Mouse (Mus musculus): ENCODE results near the gene Btd.

The Btd gene

DNA sequence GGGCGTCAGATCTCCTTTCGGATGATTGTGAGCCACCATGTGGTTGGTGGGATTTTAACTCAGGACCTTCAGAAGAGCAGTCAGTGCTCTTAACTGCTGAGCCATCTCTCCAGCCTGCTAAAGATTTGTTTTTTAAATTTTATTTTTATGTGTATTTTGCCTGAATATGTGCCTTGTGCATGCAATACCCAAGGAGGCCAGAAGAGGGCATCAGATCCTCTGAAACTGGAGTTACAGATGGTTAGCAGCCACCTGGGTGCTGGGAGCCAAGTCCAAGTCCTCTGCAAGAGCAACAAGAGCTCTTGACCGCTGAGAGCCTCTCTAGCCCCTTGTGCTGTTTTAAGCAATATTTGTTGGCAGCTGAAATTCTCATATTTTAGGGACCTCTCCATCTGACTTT, 9.5 kb downstream of the Btd start:
- DNase-seq: no peak

- DNase-seq: no peak
Measured at GRCm38 (mm10) chr14:31651206-31651605, 10.4 kb downstream of the Btd start.

- no peak for DNase-seq
Measured at GRCm38 (mm10) chr14:31652106-31652505, 11.3 kb downstream of the Btd start.

GRCm38 (mm10) chr14:31652624-31653023, 11.8 kb downstream of the Btd start:
- DNase-seq: no peak

DNA sequence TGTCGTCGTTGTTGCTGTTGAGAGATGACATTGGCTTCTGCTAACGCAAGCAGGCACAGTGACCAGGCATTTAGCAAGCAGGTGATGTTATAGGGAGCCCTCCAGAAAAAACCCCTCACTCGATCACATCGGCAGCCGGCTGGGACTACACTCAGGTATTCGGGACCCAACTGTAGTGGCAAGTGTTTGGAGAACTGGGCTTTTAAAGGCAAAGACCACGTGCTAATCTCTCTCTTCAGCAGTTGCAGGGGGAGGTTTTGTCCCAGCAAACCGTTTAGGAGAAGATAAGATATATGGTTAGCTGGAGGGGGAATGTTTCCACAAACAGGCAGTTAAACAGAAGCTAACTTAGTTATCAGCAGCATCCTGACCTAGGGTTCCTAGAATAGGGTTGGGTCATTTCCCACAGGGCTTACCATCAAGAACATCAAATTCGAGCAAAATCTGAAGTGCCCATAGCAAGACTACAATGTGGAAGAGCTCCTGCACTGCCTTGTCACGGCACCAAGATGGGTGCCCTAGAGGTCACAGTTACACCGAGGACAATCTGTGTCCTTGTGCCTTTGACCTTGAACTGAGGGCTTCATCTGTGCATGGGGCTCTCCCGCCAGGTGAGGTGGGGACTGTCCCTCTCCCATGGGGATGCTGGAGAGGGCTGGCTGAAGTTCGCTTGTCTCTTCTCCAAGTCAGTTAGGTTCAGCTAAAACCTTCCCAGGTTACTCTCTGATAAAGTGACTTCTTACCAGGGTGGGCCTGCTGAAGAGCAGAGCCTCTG, 12.5 kb downstream of the Btd start:
- DNase-seq: no peak

DNA sequence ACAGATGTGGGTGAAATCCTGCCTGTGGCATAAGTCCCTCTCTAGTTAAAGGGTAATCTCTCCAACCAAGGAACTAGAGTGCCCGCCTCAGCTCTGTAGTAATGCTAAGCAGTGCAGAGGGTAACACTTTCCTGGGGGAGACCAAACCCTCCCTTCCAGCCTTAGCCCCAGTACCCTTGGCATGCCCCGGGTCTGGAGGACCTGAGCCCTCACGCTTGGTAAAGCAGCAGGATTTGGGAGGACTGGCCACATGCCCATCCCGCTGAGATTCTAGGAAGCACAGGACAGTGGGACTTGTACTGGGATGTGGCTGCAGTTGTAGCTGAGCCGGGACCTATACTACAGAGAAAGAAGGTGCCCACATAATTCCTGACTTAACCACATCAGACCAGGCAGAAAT, 14.0 kb downstream of the Btd start:
- DNase-seq: no peak

DNA sequence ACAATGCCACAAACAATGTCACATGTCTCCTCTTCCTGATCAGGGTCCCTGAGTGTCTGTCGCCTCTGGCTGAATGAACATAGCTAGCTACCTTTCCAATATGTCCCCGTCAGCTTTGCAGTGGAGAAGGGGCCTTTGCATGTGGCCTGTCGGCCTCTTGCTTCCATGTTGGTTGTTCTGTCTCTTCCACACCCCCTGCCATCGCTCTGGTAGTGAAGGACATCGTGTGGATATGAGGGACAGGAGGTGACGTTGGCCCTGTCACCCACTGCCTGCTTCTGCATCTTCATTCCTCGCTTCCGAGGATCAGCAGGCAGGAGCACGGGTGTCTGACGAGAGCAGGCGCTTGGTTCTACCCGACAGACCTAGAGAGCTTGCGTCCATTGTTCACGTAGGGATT, 14.6 kb downstream of the Btd start:
- no peak for DNase-seq

DNA sequence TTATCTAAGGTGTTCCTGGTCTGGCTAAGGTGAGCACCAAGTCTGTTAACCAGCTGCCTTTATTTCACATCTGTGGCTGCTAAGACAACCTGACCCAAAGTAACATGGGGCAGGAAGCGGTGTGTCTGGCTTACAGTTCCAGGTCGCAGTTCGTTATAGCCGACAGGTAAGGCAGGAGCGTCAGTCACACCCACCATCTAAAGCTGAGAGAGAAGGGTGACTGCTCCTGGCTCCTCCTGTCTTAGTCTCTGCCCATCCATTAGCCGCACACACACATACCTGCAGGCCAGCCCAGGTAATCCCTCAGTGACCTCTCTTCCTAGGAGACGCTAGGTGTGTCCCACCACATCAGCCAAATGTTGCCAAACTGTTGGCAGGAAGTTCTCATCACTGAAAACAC, 15.6 kb downstream of the Btd start:
- no peak for DNase-seq

GRCm38 (mm10) chr14:31656857-31657645, 16.2 kb downstream of the Btd start:
- peak; percentile 78 for DNase-seq

- DNase-seq: no peak
Measured at GRCm38 (mm10) chr14:31658126-31658680, 17.4 kb downstream of the Btd start.

DNA sequence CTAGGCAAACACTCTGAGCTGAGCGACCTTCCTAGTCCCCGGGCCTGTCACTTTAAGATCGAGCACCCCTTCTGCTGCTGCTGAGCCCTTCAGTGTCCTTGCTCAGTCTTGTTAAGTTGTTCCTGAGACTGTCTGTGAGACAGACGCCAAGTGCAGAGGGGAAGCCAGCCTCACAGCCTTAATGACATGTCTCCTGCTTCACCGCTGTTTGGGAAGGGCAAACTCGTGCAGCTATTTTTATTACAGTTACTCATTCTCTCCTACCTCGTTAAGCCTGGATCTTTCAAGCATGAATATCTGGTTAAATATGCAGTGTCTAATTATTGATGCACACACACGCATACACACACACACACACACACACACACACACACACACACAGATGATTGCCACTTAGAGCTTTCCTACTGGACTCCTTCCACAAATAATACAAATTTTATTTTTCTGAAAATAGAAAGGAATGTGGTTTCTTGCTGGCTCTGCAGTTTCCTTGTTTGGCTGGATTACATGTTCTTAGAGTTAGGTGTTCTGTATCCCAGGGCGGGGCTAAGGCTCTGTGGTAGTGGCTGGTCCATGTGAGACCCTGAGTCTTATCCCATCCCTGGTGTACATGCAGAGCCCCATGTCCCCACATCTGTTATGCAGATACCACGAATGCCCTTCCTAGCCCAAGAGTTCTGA, 18.8 kb downstream of the Btd start:
- no peak for DNase-seq

GRCm38 (mm10) chr14:31660312-31661093, 19.7 kb downstream of the Btd start:
- no peak for DNase-seq

DNA sequence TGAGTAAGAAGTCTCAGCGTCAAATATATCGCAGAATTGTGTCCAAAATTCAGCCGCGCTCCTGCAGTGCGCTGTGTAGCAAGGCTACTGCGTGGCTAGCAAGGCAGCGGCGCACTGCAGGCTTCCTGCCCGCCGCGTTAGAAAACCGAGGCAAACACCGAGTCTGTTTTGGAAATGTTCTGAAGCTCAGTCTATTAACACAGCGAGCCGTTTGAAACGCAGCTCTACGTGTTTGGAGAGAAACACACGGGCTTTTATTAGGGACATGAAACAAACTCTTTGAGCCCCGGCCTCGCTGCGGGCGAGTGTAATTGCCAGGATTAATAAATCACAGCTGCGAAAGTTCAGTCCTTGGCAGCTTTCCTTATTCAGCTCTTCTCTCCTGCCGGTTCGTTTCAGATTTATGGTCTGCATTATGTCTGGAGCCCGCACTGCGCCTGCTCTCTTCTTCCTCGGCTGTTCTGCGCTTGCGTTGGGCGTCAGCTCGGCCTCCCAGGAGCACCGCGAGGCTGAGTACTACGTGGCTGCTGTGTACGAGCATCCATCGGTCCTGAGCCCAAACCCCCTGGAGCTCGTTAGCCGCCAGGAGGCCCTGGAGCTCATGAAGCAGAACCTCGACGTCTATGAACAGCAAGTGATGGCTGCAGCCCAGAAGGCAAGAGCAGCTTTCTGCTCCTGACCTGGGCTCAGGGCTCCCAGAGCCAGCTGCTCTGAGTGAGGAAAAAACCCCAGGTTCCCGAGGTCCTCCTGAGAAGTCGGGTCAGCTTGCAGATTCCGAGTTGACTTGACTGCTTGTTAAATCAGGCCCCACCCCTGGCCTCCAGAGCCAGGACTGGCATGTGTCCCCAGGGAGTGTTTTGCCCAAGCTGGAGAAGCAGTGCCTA, 21.1 kb downstream of the Btd start:
- peak; percentile 92 for DNase-seq

DNA sequence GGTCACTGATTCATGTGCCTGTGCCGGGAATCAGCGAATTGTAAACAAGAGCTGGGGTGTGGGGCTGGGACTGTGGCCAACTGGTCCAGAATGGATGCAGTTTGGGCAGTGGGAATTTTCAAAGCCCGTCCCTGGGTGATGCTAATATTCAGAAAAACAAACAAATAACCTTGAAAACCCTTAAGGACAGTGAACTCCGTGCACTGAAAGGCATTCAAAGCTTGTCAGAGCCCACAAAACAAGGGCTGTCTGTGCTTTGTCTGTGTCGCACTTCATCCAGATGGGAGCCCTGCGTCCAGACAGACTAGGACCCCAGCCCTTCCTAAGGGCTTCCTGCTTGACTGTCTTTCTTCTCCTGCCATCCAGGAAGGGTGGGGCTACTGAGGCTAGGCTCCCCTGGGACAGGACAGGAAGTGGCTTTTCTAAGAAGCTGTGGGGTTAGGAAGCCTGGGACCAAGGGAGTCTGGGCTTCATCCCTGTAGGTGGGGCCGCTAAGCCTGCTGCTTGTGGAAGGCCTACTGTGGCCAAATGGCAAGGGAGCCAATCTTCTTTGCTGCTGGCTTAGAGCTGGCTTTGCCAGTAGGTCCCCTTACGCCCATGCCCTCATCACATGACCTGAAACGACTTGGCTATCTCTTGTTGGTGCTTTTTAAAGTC, 21.9 kb downstream of the Btd start:
- peak; percentile 73 for DNase-seq

DNA sequence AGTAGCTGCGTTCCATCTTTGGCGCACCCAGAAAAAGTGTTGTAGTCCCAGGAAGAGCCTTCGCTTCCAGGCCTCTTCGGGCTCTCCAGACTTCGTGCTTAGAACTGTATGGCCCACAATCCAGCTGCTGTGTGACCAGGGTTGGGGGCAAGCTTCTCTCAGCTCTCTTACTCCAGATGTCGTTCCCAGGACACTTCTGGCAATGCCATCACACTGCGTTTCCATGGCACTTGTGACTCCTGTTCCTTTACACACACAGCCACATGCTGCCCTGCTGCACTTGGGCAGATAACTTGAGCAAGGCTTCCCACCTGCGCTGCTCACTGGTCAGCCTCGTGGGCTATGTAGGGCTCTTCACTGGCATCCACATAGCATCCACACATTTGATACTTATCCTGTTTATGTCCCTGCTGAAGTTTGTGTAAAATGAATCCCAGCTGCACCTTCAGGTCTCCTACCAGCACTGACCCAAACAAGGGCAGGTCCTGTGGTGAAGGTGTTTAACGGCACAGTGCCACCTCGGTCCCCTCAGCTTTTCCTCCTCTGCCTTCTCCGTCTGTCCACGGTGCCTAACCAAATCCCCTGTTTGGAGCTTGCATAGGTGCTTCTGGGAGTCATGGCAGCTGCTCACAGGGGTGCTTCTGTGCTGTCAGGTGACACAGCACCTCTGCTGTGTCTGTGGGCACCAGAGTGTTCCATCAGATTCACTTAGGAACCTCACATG, 22.7 kb downstream of the Btd start:
- no peak for DNase-seq

DNA sequence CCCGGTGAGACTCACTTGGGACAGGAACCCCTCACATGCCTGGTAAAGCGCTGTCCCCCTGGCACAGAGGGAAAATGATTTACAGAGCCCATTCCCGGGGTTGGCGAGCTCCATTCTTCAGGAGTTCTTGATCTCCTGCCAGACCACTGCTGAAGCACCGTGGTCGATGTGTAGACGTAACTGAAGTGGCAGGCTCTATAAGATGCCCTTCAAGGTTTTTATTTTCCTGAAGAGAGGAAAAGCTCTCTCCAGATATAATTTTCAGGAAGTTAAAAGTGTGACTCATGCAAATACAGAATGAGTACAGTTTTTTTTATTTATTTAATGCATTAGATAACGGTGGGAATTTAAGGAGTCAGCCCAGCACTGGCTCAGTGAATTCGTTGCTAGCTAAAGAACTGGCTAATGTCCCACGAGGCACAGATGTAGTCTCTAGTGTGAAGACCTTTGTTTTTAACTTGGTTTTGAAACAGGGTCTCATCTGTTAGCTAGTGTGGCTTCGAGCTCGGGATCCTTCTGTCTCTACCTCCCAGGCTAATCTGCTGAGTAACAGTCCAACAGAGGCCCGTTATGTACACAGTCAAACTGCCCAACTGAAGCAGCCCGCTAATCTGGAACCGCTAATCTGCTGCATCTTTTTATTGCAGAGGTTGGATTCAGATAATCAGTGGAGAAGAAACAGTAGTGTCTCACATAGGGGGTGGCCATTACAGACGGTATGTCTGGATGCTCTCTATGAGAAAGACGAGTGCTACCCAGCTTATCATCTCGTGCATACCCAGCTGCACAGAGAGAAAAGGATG, 23.5 kb downstream of the Btd start:
- no peak for DNase-seq

- DNase-seq: no peak
Measured at GRCm38 (mm10) chr14:31664903-31665565, 24.2 kb downstream of the Btd start.

DNA sequence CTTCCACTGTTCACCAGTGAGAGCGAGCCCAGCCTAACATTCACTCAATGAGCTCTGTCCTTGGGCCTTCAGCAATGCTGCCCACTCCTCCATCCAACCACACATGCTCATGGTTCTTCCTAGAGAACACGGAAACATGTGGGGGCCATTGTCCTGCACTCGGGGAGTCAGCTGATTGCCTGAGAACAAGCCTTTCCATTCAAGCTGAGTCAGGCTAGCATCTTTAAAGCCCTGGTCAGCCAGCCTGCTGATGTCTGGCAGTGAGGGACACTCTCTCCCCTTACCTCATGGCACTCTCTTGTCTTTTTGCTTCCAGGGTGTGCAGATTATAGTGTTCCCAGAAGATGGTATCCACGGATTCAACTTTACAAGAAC, 24.7 kb downstream of the Btd start:
- no peak for DNase-seq
